Mouse (Mus musculus) heart, postnatal 25 days (tissue): ENCODE results near the gene Ngef. TPM values are rescaled to one million over a fixed set of nuclear protein-coding genes. Genes with fewer than 3 reads are reported as not detected.

ENCODE experiments used
- DNase-seq: peaks from one replicate; pipeline ENCODE4 v3.0.0; 2022; ENCODE audit warnings: low spot score
- intact Hi-C: fragments of 180-260 bp; cut with DNase I; formaldehyde crosslinking; loops from one replicate; pipeline ENCODE4 v1.15.1; 2025
- total RNA-seq, 2 experiments: library from RNA; stranded (reverse); gene quantifications; 2 replicates each; pipeline ENCODE4 v1.2.3; 2021

Gene Ngef
- total RNA-seq, 2 experiments from 2014 or later: 0.36 to 0.49 TPM

- no peak for DNase-seq
- intact Hi-C loops: no loop called here
Measured at GRCm38 (mm10) chr1:87574353-87574752, 683 bp upstream of the Ngef start.

GRCm38 (mm10) chr1:87573261-87573660, 409 bp downstream of the Ngef start:
- intact Hi-C loops: no loop called here

GRCm38 (mm10) chr1:87568398-87568797, 5.3 kb downstream of the Ngef start:
- intact Hi-C loops: no loop called here
- no peak for DNase-seq

More at GRCm38 (mm10) chr1:87573261-87573660, 409 bp downstream of the Ngef start:
- DNase-seq: no peak

- no peak for DNase-seq
- intact Hi-C loops: no loop called here
Measured at GRCm38 (mm10) chr1:87565760-87566159, 7.9 kb downstream of the Ngef start.

- DNase-seq: no peak
- intact Hi-C loops: no loop called here
Measured at GRCm38 (mm10) chr1:87562967-87563366, 10.7 kb downstream of the Ngef start.

- DNase-seq: no peak
- intact Hi-C loops: no loop called here
Measured at GRCm38 (mm10) chr1:87553586-87553985, 20.1 kb downstream of the Ngef start.

GRCm38 (mm10) chr1:87551008-87551407, 22.7 kb downstream of the Ngef start:
- intact Hi-C loops: no loop called here
- DNase-seq: no peak

GRCm38 (mm10) chr1:87541614-87542013, 32.1 kb downstream of the Ngef start:
- intact Hi-C loops: no loop called here
- DNase-seq: no peak

GRCm38 (mm10) chr1:87537008-87537407, 36.7 kb downstream of the Ngef start:
- intact Hi-C loops: no loop called here
- no peak for DNase-seq

GRCm38 (mm10) chr1:87534118-87534517, 39.6 kb downstream of the Ngef start:
- intact Hi-C loops: no loop called here
- no peak for DNase-seq

- no peak for DNase-seq
- intact Hi-C loops: no loop called here
Measured at GRCm38 (mm10) chr1:87532346-87532745, 41.3 kb downstream of the Ngef start.

- DNase-seq: no peak
- intact Hi-C loops: no loop called here
Measured at GRCm38 (mm10) chr1:87527191-87527590, 46.5 kb downstream of the Ngef start.

GRCm38 (mm10) chr1:87525041-87525440, 48.6 kb downstream of the Ngef start:
- no peak for DNase-seq
- intact Hi-C loops: no loop called here

GRCm38 (mm10) chr1:87521523-87521922, 52.1 kb downstream of the Ngef start:
- intact Hi-C loops: no loop called here

GRCm38 (mm10) chr1:87520467-87520866, 53.2 kb downstream of the Ngef start:
- no peak for DNase-seq
- intact Hi-C loops: no loop called here

More at GRCm38 (mm10) chr1:87521523-87521922, 52.1 kb downstream of the Ngef start:
- DNase-seq: no peak

GRCm38 (mm10) chr1:87510845-87511244, 62.8 kb downstream of the Ngef start:
- intact Hi-C loops: no loop called here
- no peak for DNase-seq

GRCm38 (mm10) chr1:87510166-87510691, 63.4 kb downstream of the Ngef start:
- no peak for DNase-seq
- intact Hi-C loops: no loop called here

- DNase-seq: no peak
Measured at GRCm38 (mm10) chr1:87509561-87510165, 64.0 kb downstream of the Ngef start, which contains the start of gene Neu2. Gene Neu2, plus strand, starts transcription at chr1:87509889.

GRCm38 (mm10) chr1:87508591-87509560, 64.8 kb downstream of the Ngef start:
- intact Hi-C loops: no loop called here
- DNase-seq: no peak

More at GRCm38 (mm10) chr1:87509561-87510165, 64.0 kb downstream of the Ngef start, which contains the start of gene Neu2:
- intact Hi-C loops: no loop called here

GRCm38 (mm10) chr1:87507857-87508256, 65.8 kb downstream of the Ngef start:
- intact Hi-C loops: no loop called here
- DNase-seq: no peak

- intact Hi-C loops: no loop called here
- no peak for DNase-seq
Measured at GRCm38 (mm10) chr1:87505524-87505923, 68.1 kb downstream of the Ngef start.
